Mouse (Mus musculus) monocyte, adult 5-6 weeks (primary cell): Measurements from ENCODE around the gene P4hb. TPM values are rescaled to one million over a fixed set of nuclear protein-coding genes. Genes with fewer than 3 reads are reported as not detected.

Source experiments
- ATAC-seq: fragments of 153-309, 156-312 bp; replicated peaks from 2 replicates; pipeline ENCODE4 v1.8.0; 2017; ENCODE audit warnings: mild to moderate bottlenecking; ENCODE audit not compliant: low TSS enrichment, insufficient number of reproducible peaks, severe bottlenecking, poor library complexity, low FRiP score
- total RNA-seq: library from RNA; stranded (forward); fragments of 200-1000, 200-491, 200-594 nt; gene quantifications from 3 replicates; pipeline ENCODE4 v1.2.3, GENCODE M21; 2017

Gene P4hb
- total RNA-seq, 1 experiment from 2014 or later, result 434 TPM

DNA sequence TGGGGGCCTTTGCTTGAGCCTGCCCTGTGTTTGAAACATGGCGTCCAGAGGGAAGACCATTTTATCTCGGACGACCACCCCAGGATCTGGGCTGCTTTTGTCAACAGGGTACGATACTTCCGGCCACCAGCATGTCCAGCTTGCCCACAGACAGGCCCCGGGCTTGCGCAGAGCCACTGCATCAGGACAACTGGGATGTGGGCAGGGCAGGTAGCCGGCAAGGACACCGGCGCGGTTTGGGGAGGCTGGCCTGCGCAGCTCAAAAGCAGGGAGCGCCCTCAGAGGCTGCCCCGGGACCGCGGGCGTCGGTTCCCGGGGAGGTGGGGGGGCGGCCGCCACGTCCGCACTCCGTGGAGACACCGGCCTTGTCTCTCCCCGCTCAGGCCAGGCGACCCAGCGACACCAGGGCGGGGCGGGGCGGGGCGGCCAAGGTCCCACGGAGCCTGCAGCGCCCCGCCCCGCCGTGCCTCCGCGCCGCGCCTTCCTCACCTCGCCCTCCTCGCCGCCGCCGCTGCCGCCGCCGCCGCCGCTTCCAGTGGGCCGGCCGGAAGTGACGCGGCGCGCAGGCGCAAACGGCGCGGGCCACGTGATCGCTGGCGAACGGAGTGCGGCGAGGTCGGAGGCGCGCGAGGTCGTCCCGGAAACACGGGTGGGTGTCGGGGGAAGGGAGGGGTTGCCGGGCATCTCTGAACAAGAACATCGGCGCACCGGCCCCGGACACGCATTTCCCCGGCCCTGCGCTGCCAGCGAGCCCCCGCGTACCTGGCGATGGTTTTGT is 23.7 kb downstream of the P4hb start, which contains the start of gene Mcrip1:
Gene Mcrip1 (minus strand): TSS at position 560 of the 778 bp plus-strand sequence.
- ATAC-seq, result peak; percentile 62

DNA sequence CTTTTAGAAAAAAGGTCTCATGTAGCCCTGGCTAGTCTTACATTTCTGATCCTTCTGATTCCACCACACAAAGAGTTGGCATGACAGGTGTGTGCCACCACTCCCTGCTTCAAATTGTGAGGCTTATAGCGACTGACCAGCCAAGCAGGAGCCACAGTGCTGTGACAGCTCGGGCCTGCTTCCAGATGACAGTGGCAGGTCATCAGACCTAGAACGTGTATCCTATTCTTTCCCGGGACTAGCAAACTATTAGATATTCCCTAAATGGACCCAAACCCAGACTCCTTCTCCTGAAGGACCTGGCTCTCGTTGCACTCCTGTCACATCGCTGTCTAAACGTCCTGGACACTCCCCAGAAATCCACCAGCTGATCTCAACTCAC is 24.3 kb downstream of the P4hb start:
- no peak for ATAC-seq

DNA sequence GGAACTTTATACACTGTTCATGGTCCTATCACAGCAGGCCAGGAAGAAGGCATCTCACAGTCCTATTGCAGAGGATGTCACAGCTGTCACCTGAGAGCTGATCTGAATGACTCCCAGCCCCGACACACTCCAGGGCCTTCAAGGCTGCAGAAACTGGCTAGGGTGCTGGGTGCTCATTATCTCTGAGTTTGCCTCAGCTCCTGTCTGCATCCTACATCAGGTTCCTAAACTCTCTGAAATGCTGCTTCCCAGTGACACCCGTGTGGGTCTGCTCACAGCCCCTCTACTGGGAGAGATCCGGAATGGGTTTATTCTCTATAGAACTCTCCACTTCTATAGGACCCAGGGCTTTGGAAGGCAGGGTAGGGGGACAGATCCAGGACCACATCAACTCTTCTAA is 24.8 kb downstream of the P4hb start:
- ATAC-seq, result no peak

DNA sequence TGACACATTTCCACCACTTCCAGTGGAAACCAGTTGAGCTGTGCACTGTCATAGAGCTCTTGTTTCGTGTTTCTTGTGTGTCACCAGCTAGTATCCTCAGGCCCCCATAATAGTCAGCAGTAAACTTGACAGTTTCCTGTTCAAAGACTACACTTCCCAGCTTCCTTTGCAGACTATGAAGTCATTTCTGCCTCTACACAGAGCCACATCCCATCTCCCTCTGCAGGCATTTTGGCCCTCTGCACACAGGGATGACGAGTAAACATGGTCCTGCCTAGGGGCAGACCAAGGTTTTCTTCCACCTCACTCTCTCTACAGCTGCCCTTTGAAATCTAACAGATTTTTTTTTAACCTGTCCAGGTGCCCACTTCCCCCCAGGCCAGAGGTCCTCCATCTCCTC is 25.6 kb downstream of the P4hb start:
- ATAC-seq, result no peak

DNA sequence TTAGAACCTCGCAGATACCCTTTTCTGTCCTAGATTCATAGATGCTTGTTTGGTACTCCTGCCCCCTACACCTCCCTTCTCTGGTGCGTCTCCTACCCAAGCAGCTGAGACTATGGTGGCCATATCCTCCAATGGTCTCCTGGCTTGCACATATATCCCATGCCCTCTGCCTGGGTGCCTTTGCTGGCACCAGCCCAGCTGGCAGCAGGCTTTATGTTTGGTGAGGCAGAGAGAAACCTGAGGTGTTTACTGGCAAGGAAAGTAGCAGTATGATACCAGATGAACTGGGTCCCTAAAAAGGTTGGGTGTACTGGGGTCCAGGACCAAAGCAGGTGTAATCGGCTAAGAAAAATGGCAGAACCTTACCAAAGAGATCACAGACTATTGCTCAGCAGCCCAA is 27.1 kb downstream of the P4hb start:
- ATAC-seq, result no peak

DNA sequence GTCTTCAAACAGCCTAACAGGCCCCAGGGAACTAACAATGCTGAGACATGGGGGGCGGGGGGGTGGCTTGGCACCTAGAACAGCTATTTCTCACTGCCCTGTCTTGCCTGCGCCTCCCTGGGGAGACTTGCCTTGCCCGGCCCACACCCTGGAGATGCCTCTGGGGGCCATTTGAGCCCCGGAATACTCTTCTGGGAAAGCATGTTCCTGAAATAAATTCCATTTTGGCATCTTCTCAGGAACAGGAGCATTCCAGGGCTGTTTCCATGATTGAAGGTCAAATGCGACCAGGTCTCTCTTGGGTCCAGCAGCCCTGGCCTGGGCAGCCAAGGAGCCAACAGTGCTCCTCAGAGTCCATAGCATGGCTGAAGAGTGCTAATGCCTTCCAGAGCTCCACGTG is 30.7 kb downstream of the P4hb start:
- ATAC-seq, result no peak

DNA sequence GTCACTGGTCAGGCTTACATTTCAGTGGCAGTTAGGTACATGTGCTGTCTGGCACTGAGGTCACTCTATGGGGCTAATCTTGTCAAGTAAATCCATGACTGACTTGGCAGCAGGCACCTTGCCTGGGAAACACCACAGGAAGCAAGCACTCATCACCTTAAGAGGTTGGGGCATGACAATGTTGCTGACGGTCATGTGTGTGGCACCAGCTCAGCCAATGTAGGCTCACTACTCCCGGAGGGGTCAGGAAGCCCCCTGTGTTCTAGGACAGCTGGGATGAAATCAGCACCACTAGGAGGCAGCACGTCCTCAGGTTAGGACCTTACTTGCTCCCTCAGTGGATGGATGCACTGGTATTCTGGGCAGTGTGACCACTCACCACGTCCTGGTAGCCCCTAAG is 31.1 kb downstream of the P4hb start:
- no peak for ATAC-seq

DNA sequence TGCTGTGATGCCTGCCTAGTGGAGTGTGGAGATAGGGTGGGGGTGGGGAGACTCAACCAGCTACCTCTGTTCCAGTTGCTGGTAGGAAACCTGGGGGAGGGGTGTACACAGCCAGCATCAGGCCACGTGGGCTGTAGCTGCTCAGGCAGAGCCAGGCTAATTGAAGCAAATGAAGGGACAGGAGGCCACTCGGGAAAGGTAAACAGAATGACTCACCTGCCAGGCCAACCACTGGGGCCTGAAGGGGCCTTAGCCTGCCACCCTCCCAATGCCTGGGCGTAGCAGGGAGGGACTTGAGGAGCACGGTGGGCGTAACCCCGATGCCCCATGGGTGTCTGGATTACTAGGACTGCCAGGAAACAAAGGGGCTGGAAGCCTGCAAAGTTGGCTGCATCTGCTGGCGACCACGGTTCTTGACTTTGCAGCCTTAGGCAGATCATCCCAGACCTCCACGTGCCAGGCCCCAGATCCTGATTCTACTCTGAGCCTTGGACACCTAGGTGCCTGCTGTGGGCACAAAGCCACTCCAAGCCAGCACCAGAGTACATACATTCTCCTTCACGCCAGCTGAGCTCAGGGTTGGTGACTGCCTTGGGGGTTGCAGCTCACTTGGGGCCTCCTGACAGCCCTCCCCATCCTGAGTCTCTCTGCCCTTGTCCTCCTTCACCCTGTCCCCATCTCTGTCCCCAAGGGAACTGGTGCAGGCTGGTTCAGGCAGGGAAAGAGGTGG is 33.6 kb downstream of the P4hb start:
- ATAC-seq, result no peak

DNA sequence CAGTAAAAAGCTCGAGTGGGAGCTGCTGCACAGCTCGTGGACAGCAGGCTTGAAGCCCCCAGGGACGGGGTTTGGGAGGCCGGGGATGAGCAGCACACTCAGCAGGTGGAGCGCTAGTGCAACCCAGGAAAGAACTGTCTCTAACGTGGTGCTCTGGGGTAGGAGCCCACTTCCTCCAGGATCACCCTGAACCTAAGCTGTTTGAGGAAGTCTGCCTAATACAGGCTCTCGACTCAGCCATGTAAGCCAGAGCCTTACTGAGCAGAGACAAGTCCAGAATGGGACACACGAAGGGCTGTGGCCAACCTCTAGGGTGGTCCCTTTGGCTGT is 34.1 kb downstream of the P4hb start:
- no peak for ATAC-seq

DNA sequence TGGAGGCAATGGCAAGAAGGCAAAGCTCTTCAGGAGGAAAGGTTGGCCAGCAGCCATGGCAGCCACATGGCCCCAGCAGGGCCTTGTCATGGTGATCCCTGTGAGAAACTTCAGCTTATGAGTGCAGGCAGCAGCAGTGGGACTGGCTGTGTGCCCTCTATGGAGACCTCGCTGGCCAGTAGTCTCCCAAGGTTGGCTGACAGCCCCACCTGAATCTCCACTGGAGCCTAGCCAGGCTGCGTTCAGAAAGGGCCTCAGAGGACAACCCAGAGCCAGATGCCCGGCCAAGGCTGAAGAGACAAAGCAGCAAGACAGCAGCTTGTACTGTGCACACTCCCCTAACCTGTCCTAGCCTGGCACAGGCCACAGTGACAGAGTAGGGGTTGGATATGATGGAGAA is 34.6 kb downstream of the P4hb start:
- no peak for ATAC-seq

DNA sequence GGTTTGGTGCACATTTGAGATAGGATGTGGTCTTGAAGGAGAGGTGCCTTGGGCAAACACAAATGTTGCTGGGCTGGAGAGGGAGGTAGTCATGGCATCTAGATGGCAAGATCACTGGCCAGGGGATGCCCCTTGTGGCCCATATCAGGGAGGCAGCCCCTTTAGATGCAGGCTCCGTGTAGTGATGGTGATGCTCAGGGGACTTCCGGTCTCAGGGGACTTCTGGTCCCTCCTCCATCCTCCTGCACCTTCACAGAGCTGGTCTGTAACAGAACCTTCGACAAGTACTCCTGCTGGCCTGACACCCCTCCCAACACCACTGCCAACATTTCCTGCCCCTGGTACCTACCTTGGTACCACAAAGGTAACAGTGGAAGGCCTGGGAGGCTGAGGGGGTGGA is 37.2 kb downstream of the P4hb start:
- no peak for ATAC-seq

DNA sequence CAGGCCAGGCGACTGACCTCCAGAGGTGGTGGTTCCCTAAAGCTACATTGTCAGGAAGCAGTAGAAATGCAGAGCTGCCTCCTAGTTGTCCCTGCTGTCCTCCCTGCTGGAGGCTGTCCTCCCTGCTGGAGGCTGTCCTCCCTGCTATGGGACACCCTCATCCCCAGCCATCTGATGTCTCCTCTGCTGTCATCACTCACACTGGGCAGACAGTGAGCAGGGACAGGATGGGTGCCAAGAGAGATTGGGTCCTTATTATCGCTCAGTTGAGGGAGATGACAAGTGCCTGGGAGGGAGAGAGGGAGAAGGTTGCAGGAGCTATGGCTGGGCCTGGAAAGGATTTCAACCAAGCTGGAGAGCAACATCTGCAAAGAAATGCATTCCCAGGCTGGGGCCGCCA is 37.9 kb downstream of the P4hb start:
- ATAC-seq, result no peak

DNA sequence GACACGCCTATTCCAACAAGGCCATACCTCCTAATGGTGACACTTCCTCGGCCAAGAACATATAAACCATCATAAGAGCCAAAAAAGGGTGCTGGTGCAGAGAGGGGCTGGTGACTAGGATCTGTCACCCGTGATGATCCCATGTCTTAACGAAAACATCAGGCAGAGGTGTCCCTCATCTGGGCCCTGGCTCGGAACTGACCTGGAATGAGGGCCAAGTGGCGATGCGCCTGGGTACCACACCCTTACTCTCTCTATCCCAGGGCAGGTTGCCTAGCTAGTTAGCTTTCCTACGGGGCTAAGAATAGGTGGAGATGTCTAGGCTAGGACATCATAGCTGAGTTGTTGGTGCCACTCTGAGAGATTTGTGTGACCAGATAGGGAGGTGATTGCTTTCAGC is 39.0 kb downstream of the P4hb start:
- ATAC-seq, result no peak

DNA sequence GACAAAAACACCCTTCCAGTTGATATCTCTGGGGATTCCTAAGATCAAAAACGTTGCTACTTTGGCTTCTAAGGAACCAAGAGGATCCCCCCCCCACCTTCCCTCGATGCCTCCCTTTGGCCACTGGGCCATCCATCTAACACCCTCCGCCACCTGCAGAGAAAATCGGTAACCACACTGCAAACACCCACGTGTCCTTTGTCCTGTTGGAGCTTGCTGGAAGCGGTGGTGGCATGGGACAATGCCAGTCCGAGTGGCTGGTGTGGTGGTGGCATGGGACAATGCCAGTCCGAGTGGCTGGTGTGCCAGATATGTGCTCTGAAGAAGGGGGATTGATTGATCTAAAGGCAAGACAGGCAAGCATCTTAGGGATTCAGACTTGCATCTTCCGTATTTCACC is 41.4 kb downstream of the P4hb start:
- no peak for ATAC-seq

DNA sequence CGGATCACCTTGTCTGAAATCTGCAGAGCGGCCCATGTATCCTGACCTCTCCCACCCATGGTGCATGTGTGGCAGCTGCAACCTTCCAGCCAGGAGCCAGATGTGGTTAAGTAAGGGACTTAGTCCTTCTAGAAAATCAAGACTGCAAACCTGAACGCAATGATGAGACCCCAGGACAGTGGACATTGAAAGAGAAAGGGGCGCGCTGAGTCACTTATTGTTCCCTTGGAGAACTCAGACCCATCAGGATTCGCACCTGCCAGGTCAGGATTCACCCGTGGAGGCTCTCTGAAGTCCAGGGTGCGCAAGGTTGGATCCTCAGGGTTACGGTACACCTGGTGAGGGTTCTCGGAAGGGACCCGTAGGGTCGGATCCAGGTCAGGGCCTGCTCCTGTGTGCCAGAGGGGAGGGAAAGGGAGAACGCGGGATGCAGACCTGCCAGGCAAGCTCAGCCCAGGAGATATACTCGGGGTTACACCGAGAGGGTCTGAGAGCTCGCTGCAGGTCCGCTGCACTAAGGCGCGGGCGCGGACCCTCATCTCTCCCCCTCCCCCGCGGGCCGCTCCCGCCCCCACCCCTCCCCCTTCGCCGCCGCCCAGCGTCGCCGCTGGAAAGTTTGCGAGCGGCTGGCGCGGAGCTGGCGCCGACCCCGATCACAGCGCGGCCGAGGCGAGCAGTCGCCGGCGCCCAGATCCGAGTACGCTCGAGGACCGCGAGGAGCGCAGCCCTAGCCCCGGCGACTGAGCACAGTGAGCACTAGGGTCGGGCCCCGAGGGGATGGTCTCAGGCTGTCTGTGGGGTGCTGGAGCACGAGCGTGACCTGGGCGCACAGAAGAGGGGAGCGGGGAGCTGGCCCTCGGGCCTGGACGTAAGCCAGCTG is 42.7 kb downstream of the P4hb start, which contains the start of gene Gcgr:
Gene Gcgr (plus strand): TSS at position 615 of the 880 bp plus-strand sequence.
- ATAC-seq, result no peak

DNA sequence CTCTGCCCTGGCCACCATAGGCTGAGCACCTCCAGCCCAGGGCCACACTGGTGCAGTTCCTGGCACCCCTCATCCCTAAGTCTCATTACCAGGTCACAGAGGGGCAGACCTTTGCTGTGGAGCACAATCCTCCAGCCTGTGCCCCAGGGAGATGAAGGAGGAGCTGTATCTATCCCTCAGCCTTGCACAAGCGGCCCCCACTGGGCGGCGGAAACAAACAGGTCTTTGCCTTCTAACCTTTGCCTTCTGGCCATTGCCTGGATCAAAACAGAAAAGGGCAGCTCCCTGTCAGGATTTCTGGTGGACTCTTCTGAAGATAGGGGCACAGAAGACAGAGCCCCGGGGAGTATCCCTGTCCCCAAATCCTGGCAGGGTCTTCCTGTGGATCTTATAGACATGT is 44.1 kb downstream of the P4hb start:
- ATAC-seq, result no peak

DNA sequence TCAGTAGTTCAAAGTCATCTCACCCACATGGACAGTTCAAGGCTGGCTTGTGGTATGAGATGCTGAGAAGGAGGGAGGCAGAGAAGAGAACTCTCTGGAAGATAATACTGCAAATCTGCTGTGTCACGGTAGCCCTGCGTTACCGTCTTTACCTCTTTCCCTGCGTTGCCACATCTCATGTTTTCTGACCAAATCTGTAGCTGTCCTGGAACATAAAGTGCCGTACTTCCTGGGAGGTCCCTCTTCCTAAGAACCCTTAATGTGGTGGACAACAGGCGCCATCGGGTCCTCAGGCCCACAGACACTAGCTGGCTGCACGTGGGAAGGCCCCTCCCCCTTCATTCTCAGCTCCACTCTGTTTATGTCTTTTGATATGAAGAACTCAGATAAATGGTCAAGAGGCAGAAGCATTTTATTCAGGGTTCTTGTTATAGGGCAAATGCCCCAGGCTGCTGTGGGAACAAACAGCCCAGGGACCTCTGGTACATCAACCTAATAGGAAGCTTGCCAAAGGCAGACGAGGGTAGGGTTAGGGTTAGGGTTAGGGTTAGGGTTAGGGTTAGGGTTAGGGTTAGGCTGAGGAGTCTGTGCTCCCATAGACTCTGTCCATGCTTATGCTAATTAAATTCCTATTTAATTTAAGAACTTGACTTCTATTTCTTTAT is 45.2 kb downstream of the P4hb start:
- no peak for ATAC-seq

DNA sequence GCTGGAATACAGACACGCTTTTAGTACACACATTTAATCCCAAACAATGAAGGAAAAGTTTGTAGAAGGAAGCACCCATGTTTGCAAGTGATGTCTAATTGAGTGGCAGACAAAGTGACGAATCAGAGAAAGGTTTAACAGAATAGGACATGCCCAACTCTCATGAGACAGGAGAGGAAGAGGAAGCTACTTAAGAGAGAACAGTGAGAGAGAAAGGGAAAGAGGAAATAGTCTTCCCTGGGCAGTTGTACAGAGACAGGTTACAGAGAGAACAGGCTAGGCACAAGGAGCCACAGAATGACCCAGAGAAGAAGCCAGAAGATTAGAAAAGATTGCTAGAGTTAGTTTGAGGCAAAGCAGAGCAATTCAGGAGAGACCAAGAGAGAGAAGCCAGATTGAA is 47.1 kb downstream of the P4hb start:
- peak; percentile 94 for ATAC-seq

DNA sequence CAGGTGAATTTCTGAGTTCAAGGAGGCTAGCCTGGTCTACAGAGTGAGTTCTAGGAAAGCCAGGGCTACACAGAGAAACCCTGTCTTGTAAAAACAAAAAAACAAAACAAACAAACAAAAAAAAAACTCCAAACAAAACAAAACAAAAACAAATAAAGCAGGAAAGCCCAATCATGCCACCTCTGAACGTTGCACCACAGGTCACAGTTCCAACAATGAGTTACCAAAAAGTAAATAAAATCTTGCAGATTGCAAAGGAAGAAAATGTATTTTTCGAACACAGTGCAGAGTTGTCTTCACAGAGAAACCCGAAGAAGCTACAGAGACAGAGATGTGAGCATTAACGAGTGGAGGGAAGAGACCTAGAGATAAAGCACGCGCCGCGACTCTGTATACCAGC is 50.5 kb downstream of the P4hb start:
- no peak for ATAC-seq
